Comparison of ENCODE assay signal across 12 mouse cellular contexts in the genomic region with DNA sequence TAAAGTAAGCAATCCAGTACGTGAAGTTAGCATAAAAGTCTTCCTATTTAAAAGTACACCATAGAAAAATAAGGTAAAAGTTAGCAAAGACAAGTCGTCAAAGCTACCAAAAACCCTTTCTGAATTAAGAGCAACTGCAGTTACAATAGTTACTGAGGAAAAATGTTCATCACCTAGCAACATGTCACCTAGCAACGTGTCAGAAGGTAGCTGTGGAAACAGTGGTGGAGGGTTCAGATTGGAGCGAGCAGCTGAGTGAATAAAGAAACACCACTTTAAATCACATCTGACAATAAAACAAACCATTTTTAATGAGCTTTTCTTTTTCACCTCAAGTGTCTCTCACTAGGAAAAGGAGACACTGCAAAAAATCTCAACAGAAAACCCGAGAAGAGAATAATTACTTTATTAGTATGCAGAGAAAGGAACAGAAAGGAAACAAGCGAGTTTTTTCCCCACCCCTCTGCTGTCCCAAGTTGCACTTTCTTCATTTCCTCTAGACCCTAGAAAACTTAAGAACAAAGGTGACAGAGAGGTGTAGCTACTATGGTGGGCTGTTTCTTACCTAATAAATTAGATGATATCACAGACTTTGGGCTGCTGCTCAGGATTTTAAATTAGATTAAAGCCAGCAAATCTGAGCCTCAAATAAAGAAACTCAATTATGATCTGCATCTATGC.
DNase-seq lines count a peak whose midpoint lies in the region; ATAC-seq and TF ChIP-seq lines count a peak whose summit lies in the region.
"Had no signal": no experiment of that assay in that cellular context is flagged by ENCODE, and none has a peak within 500 bp of the region (broad histone marks: within the 10 kb centered on the region; RNA-seq: fewer than 3 reads in every experiment).

No protein-coding gene starts in this region.

- no peak for TF ChIP-seq POLR2A in kidney, adult 2 months (IDR thresholded peaks at IDR 0.05; ENCODE audit: low read depth, low read length)

- H3K27me3 ChIP-seq in hindbrain, embryonic 11.5 days (ENCODE audit: control insufficient read depth, insufficient read depth, low read length): no peaks in the 10 kb centered on the region
- no peaks in the 10 kb centered on the region for H3K27me3 ChIP-seq in midbrain, embryonic 11.5 days (ENCODE audit: control insufficient read depth, insufficient read depth, low read length)
- H3K27me3 ChIP-seq in kidney, adult 2 months (replicated peaks; ENCODE audit: control insufficient read depth, insufficient read depth, low read length): no peaks in the 10 kb centered on the region
- H3K27me3 ChIP-seq: embryonic facial prominence, embryonic 12.5 days; lung, embryonic 15.5 days had no signal

- DNase-seq in left cerebral cortex, postnatal 25 days (ENCODE audit: low spot score in 2 of 2): peak; percentile 41 to 62
- no peak for DNase-seq in left cerebral cortex, postnatal 36 days (ENCODE audit: low spot score in 2 of 2)
- peak; percentile 82 for DNase-seq in hindbrain, embryonic 11.5 days (ENCODE audit: low spot score)
- peak; percentile 97 for DNase-seq in midbrain, embryonic 11.5 days (ENCODE audit: low spot score, missing footprints)
- DNase-seq in right cerebral cortex, postnatal 4 days: peak; percentile 16
- no peak for DNase-seq in kidney, adult 2 months
- DNase-seq in thymus, postnatal 4 days: no peak
- DNase-seq in adrenal gland, postnatal 10 days: no peak
- DNase-seq: kidney, postnatal 25 days had no signal

- WGBS in hindbrain, embryonic 11.5 days: 18% methylated on average over 6 of the region's 6 CpGs
- WGBS in midbrain, embryonic 11.5 days: 12% methylated on average over 6 of the region's 6 CpGs
- 32% methylated on average over 6 of the region's 6 CpGs for whole genome bisulfite sequencing in kidney, adult 2 months

- no peak overlapping the region for H3K4me2 ChIP-seq in hindbrain, embryonic 11.5 days (replicated peaks; ENCODE audit: low read depth, low read length)
- peak overlapping the region; percentile 6; the same call in 1 of the 2 replicates for H3K4me2 ChIP-seq in midbrain, embryonic 11.5 days
- H3K4me2 ChIP-seq: embryonic facial prominence, embryonic 12.5 days; lung, embryonic 15.5 days had no signal

- H3K9me3 ChIP-seq in hindbrain, embryonic 11.5 days (ENCODE audit: control insufficient read depth, low read length): no peaks in the 10 kb centered on the region
- H3K9me3 ChIP-seq in midbrain, embryonic 11.5 days (ENCODE audit: control insufficient read depth, low read length): no peaks in the 10 kb centered on the region
- H3K9me3 ChIP-seq: embryonic facial prominence, embryonic 12.5 days; lung, embryonic 15.5 days had no signal

- no peaks in the 10 kb centered on the region for H3K36me3 ChIP-seq in hindbrain, embryonic 11.5 days (ENCODE audit: control insufficient read depth, insufficient read depth, low read length)
- H3K36me3 ChIP-seq in midbrain, embryonic 11.5 days (ENCODE audit: control insufficient read depth, insufficient read depth, low read length): no peaks in the 10 kb centered on the region
- H3K36me3 ChIP-seq in kidney, adult 2 months (ENCODE audit: control insufficient read depth, insufficient read depth, low read length): no peaks in the 10 kb centered on the region
- H3K36me3 ChIP-seq: embryonic facial prominence, embryonic 12.5 days; lung, embryonic 15.5 days had no signal

- H3K4me1 ChIP-seq in hindbrain, embryonic 11.5 days (replicated peaks; ENCODE audit: control insufficient read depth, insufficient read depth, low read length): no peaks in the 10 kb centered on the region
- peaks cover 3% of the 10 kb centered on the region; the same call in 1 of the 2 replicates for H3K4me1 ChIP-seq in midbrain, embryonic 11.5 days (ENCODE audit: control insufficient read depth, insufficient read depth, low read length)
- H3K4me1 ChIP-seq in kidney, adult 2 months (ENCODE audit: control insufficient read depth, insufficient read depth, low read length): no peaks in the 10 kb centered on the region
- H3K4me1 ChIP-seq: embryonic facial prominence, embryonic 12.5 days; lung, embryonic 15.5 days had no signal

- H3K9ac ChIP-seq in hindbrain, embryonic 11.5 days (ENCODE audit: low read depth, low read length): no peak overlapping the region
- H3K9ac ChIP-seq in midbrain, embryonic 11.5 days (ENCODE audit: low read length): no peak overlapping the region
- H3K9ac ChIP-seq: embryonic facial prominence, embryonic 12.5 days; lung, embryonic 15.5 days had no signal

- H3K4me3 ChIP-seq in hindbrain, embryonic 11.5 days (ENCODE audit: low read depth, low read length): no peak overlapping the region
- no peak overlapping the region for H3K4me3 ChIP-seq in midbrain, embryonic 11.5 days (ENCODE audit: low read depth, low read length)
- no peak overlapping the region for H3K4me3 ChIP-seq in kidney, adult 2 months (ENCODE audit: insufficient read depth, low read depth, low read length)
- H3K4me3 ChIP-seq: embryonic facial prominence, embryonic 12.5 days; lung, embryonic 15.5 days had no signal

- no peak overlapping the region for H3K27ac ChIP-seq in hindbrain, embryonic 11.5 days (ENCODE audit: low read depth, low read length)
- H3K27ac ChIP-seq in midbrain, embryonic 11.5 days (ENCODE audit: low read depth, low read length): no peak overlapping the region
- no peak overlapping the region for H3K27ac ChIP-seq in kidney, adult 2 months (ENCODE audit: insufficient read depth, low read depth, low read length)
- H3K27ac ChIP-seq: embryonic facial prominence, embryonic 12.5 days; lung, embryonic 15.5 days had no signal

- intact Hi-C loops in left cerebral cortex, postnatal 25 days (cut with DNase I): loop anchor here (10.0 kb wide), 1 partner anchor 1549 kb away; no protein-coding TSS in a partner anchor
- intact Hi-C loops in left cerebral cortex, postnatal 36 days (cut with DNase I): no loop called here

- no peak for TF ChIP-seq CTCF in kidney, adult 2 months (conservative IDR thresholded peaks at IDR 0.05; ENCODE audit: insufficient read depth, insufficient read length, low read depth, low read length)

- peak; percentile 89 for ATAC-seq in hindbrain, embryonic 11.5 days (ENCODE audit: low FRiP score)
- ATAC-seq in midbrain, embryonic 11.5 days (ENCODE audit: low FRiP score): peak; percentile 94
- ATAC-seq: activated CD4-positive, CD25-positive, alpha-beta regulatory T cell, adult 4 months had no signal

Comparison
In these comparisons a context has a peak if more than half of its experiments do, and no peak if none do; other contexts are left out.
1. DNase-seq: peak in left cerebral cortex, postnatal 25 days (2 of 2), hindbrain, embryonic 11.5 days (single experiment), midbrain, embryonic 11.5 days (single experiment) and right cerebral cortex, postnatal 4 days (single experiment); none in left cerebral cortex, postnatal 36 days (0 of 2), kidney, adult 2 months (single experiment), thymus, postnatal 4 days (single experiment) and adrenal gland, postnatal 10 days (single experiment).